In genomic region chr13:55912271-55912711, GRCm38 (mm10) we compare ENCODE assay signal across 9 mouse cellular contexts.
DNase-seq lines count a peak whose midpoint lies in the region; ATAC-seq and TF ChIP-seq lines count a peak whose summit lies in the region.
"Had no signal": no experiment of that assay in that cellular context is flagged by ENCODE, and none has a peak within 500 bp of the region (broad histone marks: within the 10 kb centered on the region; RNA-seq: fewer than 3 reads in every experiment).

No protein-coding gene starts in this region.

- DNase-seq in layer of hippocampus, postnatal 10 days (ENCODE audit: low spot score in 2 of 2) = peak; percentile 43 to 62
- DNase-seq in layer of hippocampus, adult 9-10 months (ENCODE audit: low spot score) = no peak
- peak; percentile 85 for DNase-seq in Patski (ENCODE audit: low read depth, low spot score)
- peak; percentile 65 for DNase-seq in midbrain, embryonic 14.5 days
- DNase-seq in gastrocnemius, postnatal 25 days = no peak
- DNase-seq in gastrocnemius, postnatal 36 days = no peak
- DNase-seq in spleen, adult 12 weeks (ENCODE audit: low spot score) = no peak
- DNase-seq: adrenal gland, postnatal 10 days had no signal

- peak; percentile 70 for ATAC-seq in Patski
- ATAC-seq in hindbrain, embryonic 16.5 days = peak; percentile 48; the same call in 1 of the 2 replicates
- ATAC-seq in midbrain, embryonic 14.5 days (ENCODE audit: low FRiP score, low TSS enrichment) = no peak

- in situ Hi-C loops in Patski (cut with MboI; ENCODE audit: low pct_unique_long_range_greater_than_20kb) = no loop called here

- no peaks in the 10 kb centered on the region for H3K27me3 ChIP-seq in Patski
- H3K27me3 ChIP-seq in hindbrain, embryonic 16.5 days (replicated peaks; ENCODE audit: control insufficient read depth, insufficient read depth, low read length) = no peaks in the 10 kb centered on the region
- H3K27me3 ChIP-seq in midbrain, embryonic 14.5 days (ENCODE audit: control insufficient read depth, insufficient read depth, low read length) = no peaks in the 10 kb centered on the region

- H3K4me1 ChIP-seq in hindbrain, embryonic 16.5 days (ENCODE audit: control insufficient read depth, insufficient read depth, low read depth, low read length) = peaks cover 6% of the 10 kb centered on the region; the same call in 1 of the 2 replicates
- H3K4me1 ChIP-seq in midbrain, embryonic 14.5 days (ENCODE audit: control insufficient read depth, insufficient read depth, low read length) = 0 out of 2 replicates have a peak, but pooled peaks cover 3% of the 10 kb centered on the region

- intact Hi-C loops in gastrocnemius, postnatal 36 days (cut with DNase I) = no loop called here

- WGBS in hindbrain, embryonic 16.5 days = 39% methylated on average over 13 of the region's 13 CpGs
- WGBS in midbrain, embryonic 14.5 days = 54% methylated on average over 13 of the region's 13 CpGs

- CTCF ChIA-PET in Patski (lab: Charles Lee) = interaction anchor here (0.8 kb wide), 1 partner anchor 299 kb away, joined by 3 read pairs; no protein-coding TSS in a partner anchor

- no peaks in the 10 kb centered on the region for H3K9me3 ChIP-seq in hindbrain, embryonic 16.5 days (ENCODE audit: control insufficient read depth, low read length)
- H3K9me3 ChIP-seq in midbrain, embryonic 14.5 days (ENCODE audit: control insufficient read depth, low read length) = no peaks in the 10 kb centered on the region

- H3K4me3 ChIP-seq in hindbrain, embryonic 16.5 days (ENCODE audit: low read length) = no peak overlapping the region
- no peak overlapping the region for H3K4me3 ChIP-seq in midbrain, embryonic 14.5 days (replicated peaks; ENCODE audit: low read depth, low read length)

- POLR2A ChIA-PET in Patski (lab: Charles Lee) = no interaction called here

- H3K9ac ChIP-seq in hindbrain, embryonic 16.5 days (ENCODE audit: low read depth, low read length) = peak overlapping the region; percentile 4; the same call in 1 of the 2 replicates
- H3K9ac ChIP-seq in midbrain, embryonic 14.5 days (replicated peaks; ENCODE audit: low read length) = no peak overlapping the region

- peak overlapping the region; percentile 26; the same call in 1 of the 2 replicates for H3K4me2 ChIP-seq in hindbrain, embryonic 16.5 days (ENCODE audit: low read length)
- H3K4me2 ChIP-seq in midbrain, embryonic 14.5 days (ENCODE audit: low read length) = no peak overlapping the region

- H3K27ac ChIP-seq in hindbrain, embryonic 16.5 days (ENCODE audit: low read depth, low read length) = no peak overlapping the region
- no peak overlapping the region for H3K27ac ChIP-seq in midbrain, embryonic 14.5 days (replicated peaks; ENCODE audit: low read depth, low read length)

- no peak for TF ChIP-seq CTCF in Patski (IDR thresholded peaks at IDR 0.05)

- no peaks in the 10 kb centered on the region for H3K36me3 ChIP-seq in hindbrain, embryonic 16.5 days (ENCODE audit: control insufficient read depth, insufficient read depth, low read length)
- no peaks in the 10 kb centered on the region for H3K36me3 ChIP-seq in midbrain, embryonic 14.5 days (ENCODE audit: control insufficient read depth, insufficient read depth, low read length)

Comparison
In these comparisons a context has a peak if more than half of its experiments do, and no peak if none do; other contexts are left out.
1. DNase-seq: peak in layer of hippocampus, postnatal 10 days (2 of 2), Patski (single experiment) and midbrain, embryonic 14.5 days (single experiment); none in layer of hippocampus, adult 9-10 months (single experiment), gastrocnemius, postnatal 25 days (single experiment), gastrocnemius, postnatal 36 days (0 of 2) and spleen, adult 12 weeks (single experiment).